Mouse (Mus musculus) retina, adult 2 months (tissue): ENCODE measurements at regions not wholly inside any gene's neighbourhood (a gene's known extent, or its start where the extent isn't known, plus 50 kb on each side); places are given as distances from the start of the nearest gene placed in this dataset.

ENCODE experiments used
- DNase-seq: peaks from one replicate; pipeline ENCODE4 v3.0.0-alpha.2; 2012; ENCODE audit warnings: low read depth, low spot score

- no peak for DNase-seq
Observed at GRCm38 (mm10) chr8:40186715-40187583, 487.9 kb upstream of the Adam24 start.

GRCm38 (mm10) chr8:40187584-40187934, 487.3 kb upstream of the Adam24 start:
- DNase-seq: peak; percentile 25

- no peak for DNase-seq
Observed at GRCm38 (mm10) chr8:40192266-40192665, 482.6 kb upstream of the Adam24 start.

- DNase-seq: no peak
Observed at GRCm38 (mm10) chr8:40193148-40193547, 481.7 kb upstream of the Adam24 start.

- no peak for DNase-seq
Observed at GRCm38 (mm10) chr8:40210871-40211270, 464.0 kb upstream of the Adam24 start.

DNA sequence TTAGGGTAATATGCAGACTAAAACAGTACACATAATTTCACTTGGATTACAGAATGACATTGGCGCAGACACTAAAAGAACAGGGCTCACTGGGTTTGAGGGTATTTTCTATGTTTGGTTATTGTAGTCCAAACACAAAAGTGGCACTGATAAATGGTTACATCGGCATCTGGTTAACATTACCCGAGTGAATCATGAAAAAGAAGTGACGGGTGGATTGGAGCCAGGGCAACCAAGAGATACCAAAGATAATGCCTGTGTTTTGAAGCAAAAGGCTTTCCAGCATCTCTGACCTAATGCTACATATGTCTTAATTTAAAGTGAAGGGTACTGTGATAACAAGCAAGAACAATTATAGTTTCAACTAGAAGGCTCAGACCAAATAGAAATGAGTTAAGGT, 451.4 kb upstream of the Adam24 start:
- no peak for DNase-seq

DNA sequence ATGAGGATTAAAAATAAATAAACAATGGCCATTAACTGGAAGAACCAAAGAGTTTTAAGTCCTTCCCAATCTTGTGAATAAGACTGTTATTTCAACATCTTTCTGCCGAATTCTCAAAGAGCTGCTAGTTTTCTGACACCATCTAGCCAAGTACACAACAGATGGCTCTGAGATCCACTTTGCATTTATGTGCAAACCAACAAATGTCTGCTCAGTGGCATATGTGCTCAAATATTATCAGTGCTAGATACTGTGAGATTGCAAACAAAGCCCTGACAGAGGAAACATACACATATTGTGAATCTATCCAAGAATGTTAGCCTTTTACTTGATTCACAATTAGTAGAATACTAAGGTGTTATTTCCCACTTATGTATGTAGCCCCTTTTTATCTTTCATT, 447.6 kb upstream of the Adam24 start:
- no peak for DNase-seq
